Mouse (Mus musculus) layer of hippocampus, postnatal 14 days (tissue): ENCODE results near the gene Snrpb2. TPM values are rescaled to one million over a fixed set of nuclear protein-coding genes. Genes with fewer than 3 reads are reported as not detected.

Experiments used
- DNase-seq, 2 experiments: peaks; one replicate each; pipeline ENCODE4 v3.0.0; 2021 to 2022; ENCODE audit warnings: low spot score in 2 of 2, mixed read lengths in 1 of 2
- long read RNA-seq, 2 experiments: library from polyadenylated mRNA; stranded (forward); transcript quantifications; one replicate each; pipeline ENCODE4 v2.0.0; 2021
- total RNA-seq, 2 experiments: library from RNA; stranded (reverse); gene quantifications; 2 replicates each; pipeline ENCODE4 v1.2.3; 2021

The Snrpb2 gene
- 10 to 100 TPM; 38.0 to 38.6 TPM for total RNA-seq
- long read RNA-seq, experiment 1, transcript Snrpb2-201 (7 exons, 2,061 nt) = major isoform, 24 of 29 reads
- long read RNA-seq, experiment 1, partial matches to known transcripts = 3 of 29 reads
- long read RNA-seq, experiment 1, other reads (novel, unspliced or antisense) = 2 of 29 reads
- long read RNA-seq, experiment 2, transcript Snrpb2-201 (7 exons, 2,061 nt) = major isoform, 34 of 45 reads
- long read RNA-seq, experiment 2, partial matches to known transcripts = 7 of 45 reads
- long read RNA-seq, experiment 2, other reads (novel, unspliced or antisense) = 4 of 45 reads

DNA sequence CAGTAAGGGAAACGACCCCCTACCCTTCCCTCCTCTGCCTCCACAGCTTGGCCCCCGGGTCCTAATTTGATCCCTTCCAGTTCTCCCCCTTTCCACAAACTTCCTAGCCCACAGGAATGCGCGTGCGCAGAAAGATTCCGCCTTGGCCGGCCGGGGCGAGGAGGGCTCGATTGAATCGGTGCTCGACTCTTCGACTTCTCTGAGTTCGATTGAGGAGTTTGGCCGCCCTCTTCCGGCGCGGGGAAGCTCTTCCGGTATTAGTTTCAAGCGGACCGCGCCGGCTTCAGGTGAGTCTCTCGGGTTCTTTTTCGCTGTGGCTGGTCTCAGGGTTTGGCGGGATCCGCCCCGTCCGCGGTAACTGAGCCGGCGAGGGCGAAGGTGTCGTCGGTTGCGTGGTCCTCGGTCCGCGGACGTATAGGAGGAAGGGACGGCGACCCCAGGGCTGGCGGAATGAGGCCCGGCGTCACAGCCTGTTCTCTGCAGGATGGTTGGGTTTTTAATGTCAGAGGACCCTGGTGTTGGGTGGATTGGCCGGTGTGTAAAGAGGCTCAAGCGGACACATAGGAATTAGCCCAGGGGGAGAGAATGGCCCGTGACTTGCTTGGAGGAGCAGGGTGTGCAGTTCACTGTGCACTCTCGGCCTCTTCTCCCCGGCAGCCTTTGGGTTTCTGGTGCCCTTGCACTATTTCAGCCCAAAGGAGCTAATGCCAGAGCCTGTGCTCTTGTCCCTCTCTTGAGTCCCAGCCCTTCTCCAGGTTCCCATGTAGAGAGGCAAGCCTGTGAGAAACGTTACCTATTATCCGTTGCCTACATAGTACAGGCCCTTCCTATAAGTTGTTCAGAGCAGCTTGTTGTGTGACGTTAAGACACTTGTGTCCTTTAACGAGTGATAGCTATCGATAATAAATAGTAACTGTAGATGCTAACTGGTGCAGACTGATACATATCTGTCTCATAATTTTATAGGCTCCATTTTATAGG, at the start of gene Snrpb2:
Gene Snrpb2 (plus strand): TSS at position 228 of the 981 bp plus-strand sequence.
- DNase-seq = peak; percentile 82 to 86

DNA sequence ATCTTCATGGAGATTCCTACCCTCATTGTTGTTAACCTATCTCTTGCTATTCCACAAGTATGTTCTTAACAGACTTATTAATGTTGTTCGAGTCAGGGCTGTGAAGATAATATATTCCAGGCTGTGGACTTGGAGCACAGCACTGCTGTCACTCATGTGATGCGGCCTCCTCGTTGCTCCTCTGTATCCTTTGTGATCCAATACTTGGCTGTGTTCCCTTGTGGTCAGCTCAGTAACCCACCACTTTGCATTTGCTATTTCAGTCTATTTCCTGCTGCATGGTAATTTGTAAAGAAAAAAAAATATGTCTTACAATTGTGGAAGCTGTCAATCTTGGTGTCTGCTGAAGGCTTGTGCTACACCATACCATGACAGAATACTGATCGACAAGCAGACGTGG, 49.8 kb upstream of the Snrpb2 start:
- no peak for DNase-seq

DNA sequence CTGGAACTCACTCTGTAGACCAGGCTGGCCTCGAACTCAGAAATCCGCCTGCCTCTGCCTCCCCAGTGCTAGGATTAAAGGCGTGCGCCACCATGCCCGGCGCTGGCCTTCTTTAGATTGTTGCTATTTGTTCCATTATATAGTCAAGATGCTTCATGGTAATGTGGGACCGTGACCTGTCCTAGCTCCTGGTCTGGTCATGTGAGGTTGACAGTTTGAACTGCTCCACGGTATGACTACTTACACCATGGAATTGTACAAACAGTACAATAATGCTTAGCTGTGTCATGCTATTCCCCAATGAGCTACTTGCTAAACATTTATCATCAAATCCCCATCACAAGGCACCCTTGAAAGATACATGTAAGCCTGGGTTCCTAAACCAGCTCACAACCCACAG, 44.8 kb upstream of the Snrpb2 start:
- DNase-seq = no peak

DNA sequence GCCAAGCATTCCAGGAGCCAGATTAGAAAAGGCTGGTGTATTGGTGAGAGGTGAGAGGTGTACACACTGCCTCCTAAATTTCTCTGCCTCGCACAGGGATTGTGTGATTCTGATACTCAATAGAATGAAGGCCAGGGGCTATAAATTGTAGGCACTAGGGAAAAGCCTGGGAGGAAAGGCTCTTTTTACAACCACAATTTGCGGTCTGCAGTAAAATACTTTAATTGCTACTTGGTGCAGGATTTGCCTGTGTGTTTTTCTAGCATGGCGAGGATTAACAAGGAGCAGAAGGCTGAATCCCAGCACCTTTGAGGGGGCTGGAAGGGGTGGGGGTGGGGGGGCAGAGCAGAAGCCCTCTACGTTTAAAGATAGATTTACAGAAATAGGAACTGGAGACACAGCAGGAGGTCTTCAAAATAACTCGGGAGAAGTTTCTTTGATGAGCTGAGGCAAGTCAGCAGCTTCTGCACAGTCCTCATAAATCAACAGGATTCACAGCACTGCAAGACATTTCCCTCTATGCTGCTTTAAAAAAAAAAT, 44.2 kb upstream of the Snrpb2 start:
- no peak for DNase-seq

DNA sequence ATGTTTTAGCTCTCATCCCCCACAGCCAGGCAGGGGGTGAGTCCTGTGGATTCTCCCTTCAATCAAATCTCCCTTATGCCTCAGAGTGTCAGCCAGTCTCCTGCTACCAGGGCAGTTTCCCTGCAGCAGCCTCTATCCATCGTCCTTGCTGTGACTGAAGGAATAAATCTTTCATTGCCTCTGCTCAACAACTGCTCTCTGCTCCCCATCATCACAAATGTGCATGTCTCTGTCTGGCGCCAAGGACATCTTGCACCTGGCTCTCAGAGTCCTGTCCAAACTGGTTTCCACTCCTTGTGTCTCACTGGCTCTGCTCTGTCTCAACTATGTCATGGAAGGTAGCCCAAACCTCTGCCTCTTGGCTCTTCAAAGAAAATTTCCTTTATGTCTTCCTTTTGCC, 43.1 kb upstream of the Snrpb2 start:
- DNase-seq = no peak

DNA sequence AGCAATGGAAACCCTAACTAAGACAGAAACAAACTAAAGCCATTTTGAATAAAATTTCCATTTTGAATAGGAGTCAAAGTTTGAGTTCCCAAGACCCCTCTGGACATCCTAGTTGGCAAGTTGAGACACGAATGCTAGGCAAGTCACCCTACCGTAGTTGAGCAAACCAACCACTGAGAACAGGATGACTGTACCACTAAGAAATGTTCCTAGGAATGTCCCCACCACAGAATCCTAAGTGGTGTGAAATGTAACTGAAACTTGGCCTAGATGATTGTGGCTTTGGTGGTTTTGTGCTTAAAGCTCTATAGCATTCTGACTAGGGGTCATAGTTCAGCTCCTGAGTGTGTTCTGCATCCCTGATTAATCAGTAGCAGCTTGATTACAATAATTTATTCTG, 39.5 kb upstream of the Snrpb2 start:
- no peak for DNase-seq

DNA sequence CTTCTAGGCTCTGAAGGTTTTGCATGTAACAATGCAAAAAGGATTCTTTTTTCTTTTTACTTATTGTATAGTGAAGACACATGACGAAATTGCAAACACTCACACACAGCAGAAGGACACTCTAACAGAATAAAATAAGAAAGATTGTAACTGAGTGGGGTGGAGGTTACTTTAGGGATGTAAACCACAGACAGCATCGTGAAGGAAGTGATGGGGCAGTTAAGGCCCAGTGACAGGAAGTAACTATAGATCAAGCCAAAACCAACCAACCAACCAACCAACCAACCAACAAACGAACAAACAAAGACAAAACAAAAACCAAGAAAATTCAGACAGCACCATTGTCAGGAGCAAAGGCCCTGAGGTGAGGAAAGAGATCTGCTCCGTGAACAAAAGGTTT, 38.6 kb upstream of the Snrpb2 start:
- DNase-seq = no peak

DNA sequence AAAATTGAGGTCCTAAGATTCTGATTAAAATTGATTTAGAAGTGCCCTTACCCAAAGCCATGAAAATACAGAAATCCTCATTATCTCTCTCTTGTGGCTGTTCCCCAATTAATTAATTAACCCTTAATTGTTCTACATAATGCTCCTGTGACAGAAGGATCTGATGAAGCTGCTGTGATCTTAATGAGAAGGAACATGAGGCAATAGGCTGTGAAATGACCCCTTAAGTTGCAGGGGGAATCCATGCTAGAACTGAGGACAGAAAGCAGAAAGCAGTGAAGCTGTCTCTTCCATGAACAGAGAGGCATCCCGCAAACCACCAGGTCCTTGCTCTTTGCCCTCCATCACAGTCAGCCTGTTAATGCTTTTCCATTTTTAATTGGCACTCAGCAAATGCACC, 31.6 kb upstream of the Snrpb2 start:
- no peak for DNase-seq

DNA sequence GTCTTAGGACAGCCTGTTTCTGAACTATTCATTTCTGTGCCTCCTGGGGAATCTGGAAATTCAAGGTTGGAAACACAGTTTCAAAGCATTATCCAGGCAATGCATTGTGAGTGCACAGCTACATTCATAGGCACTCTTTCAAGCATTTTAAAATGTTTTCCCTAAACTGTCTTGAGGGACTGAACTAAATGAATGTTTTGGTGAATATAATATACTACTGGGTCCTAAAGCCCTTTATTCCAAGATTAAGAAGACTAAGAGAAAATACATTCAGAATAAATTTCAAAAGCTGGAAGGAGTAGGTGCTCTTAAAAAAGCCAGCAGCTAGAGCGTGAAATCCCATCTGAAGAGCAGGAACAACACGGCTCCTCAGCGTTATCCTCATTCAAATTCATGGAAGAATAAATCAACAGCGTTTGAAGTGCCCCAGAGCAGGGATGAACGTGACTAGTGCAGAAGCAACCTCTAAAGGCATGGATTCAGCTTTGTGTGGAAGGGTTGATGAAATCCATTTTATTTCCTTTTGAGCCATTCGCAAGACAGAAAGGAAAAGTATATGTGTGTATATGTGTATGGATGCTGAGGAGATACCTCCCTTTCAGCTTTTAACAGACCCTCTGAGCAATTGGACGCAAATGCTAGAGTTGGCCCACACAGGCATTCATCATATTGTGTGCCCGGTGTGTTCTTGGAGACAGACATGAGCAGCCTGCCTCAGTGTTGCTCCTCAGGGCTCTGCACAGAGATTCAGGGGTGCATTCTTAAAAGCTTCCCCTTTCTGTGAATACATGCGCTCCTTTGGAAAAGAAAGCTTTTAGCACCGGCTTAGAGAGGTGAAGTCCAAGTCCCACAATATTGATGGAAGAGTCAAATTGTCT, 30.2 kb upstream of the Snrpb2 start:
- DNase-seq = peak; percentile 6 to 13

DNA sequence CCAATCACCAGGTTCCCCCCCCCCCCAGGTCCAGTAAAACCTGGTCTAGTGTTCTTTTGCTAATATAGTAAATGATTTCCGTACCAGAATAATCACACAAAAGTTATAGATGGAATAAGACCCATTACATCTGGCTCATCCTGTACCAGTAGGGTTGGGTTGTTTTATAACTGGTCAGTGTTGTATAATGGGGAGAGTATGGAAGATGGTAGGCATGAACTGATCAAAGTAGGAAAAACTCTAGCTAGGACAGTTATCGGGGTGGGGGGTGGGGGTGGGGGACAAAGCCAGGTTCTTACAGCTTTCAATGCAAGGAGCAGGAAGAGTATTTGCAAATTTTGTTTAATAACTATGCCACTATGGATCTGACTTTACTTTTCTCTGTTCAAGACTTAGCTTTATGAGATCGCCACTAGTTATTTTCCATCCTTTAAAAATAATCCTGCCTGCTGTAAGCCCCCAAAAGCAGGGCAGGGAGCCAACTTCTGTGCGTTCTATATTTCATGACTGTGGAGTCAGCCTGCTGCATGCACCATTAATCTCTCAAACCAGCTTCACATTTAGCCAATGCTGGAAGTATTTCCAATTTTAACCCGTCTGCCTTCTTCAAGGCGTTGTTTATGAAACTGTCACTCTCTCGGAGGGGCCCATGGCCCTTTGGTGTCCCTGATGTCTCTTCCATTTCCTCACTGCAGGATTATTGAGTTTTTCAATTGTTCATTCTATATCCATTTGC, 28.3 kb upstream of the Snrpb2 start:
- DNase-seq = no peak

DNA sequence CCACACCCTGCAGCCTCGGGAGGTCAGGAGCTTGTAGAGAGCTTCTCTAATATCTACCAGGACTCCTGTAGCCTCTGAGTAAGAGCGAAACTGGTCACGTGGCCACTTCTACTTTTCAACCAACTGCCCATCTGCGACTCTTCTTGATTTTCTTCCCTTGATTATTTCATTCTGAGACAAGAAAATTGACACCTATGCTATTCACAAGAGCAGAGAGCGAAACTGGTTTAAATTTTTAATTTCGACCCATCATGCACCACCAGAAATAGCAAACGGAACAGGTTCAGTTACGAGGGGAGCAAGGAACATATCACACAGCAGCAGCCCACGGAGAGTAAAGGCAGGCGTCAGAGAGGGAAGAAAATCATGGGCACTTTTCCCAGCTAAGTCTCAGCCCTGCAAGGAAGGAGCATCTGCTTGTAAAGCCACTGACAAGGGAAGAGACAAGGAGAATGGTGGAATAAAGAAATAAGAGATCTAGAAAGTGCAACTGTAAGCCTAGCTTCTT, 27.7 kb upstream of the Snrpb2 start:
- peak; percentile 9 to 21 for DNase-seq

DNA sequence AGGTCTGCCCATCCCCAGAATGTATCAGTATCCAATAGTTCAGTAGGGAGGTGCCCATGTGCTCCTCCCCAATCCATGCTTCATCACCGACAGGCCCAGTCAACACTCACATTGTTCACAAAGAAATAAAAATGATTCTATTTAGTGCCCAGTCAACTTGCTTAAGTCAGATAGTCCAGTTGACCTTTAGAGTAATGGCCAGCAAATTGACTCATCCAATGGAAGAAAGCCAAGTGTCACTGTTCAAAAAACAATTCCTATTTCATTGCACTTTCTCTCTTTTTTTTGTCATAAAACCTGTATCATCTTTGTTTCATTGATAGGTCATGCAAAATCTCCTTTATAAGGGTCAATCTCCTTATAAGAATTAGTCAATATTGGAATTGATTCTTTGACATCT, 21.2 kb upstream of the Snrpb2 start:
- no peak for DNase-seq

DNA sequence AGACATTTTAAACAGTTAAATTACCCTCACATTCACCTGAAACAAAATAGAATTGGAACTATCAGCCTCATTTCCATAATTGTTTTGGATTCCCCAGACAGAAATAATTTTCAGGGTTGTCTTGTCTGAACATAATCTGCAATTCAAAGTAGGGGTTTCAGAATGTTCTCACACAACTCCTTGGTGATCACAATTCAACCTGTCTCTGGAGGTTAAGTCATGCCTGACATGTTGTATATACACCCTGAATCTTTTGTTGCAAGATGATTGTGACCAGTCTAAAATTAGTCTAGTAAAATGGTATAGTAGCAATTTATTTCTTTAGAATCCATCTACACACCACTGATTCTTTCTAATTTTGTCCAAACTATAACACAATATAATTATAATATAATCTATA, 7.6 kb upstream of the Snrpb2 start:
- no peak for DNase-seq

DNA sequence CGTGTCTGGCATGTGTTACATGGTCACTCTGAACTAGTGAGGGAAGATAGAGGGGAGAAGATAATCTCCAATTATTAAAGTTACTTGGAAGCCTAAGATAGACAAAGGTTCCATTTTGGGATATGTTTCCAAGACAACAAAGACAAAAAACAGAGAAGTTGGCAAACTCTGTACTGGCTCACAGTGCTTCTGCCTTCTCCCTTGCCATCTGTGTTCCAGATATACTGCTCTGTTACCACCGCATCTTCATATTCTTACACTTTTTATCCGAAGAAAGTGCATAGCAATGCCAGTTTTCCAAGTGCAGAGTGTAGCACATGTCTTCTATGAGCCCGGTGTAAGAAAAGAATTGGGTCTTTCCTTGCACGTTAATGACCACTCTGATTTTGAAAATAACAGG, 6.1 kb upstream of the Snrpb2 start:
- DNase-seq = peak in 1 of 2 experiments; percentile 24

DNA sequence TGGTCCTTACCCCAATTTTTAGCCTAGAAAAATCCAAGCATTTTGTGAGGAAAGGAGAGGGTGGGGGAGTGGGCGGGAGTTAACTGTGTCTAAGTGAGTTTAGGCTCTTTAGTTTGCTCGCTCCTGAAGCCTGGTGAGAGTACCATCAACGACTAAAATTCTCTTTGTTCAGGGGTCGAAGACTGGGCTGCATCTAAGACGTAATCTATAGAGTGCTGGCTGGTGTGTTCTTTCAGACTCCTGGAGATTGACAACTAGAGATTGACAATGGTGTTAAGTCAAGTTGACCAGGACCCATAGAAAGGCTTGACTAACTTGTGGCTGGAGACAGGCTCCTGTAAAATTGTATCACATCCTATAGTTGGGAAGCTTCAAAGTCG, 417 bp upstream of the Snrpb2 start:
- no peak for DNase-seq

DNA sequence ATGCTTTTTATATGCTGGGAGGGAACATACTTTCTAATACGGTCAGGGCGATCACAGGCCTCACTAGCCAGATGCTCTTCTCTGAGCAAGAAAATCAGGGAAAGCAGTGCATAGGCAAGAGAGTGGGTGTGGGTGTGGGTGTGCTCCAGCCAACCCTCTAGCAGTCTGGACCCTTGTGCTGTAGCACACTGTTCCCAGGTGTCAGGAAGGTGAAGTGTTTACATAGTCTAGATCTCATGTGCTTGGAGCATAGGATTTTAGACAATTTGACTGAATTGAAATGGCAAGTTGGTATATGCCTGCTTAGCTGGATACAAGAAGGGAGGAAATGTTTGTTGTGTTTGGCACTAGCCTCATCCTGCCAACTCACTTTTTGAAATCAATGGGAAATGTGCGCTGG, 3.1 kb downstream of the Snrpb2 start:
- DNase-seq = no peak

DNA sequence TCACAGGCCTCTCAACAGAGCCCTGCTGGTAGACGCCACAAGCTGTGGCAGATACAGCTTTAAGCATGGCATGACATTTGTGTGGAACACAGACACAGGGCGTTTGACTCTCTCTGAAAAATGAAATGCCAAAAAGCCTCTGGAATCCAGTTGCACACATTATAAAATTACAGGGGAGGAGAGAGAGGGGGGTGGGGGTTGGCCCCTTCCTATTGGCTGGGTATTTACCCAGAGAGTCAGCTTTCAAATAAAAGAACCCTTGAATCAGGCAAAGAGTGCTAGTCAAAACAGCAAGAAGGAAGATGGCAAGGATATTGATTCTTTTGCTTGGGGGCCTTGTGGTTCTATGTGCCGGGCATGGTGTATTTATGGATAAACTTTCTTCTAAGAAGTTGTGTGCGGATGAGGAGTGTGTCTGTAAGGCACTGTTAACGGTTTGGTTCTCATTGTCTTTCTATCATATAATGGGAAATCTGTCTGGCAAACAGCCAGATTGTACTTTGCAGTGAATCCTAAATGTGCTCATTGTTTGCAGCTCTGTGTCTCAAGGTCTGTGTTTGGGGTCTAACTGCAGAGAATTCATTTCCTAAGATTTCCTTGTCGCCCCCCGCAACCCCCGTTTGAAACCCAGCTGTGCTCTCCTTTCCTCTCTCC, 15.5 kb downstream of the Snrpb2 start, which contains the start of gene Otor:
Gene Otor (plus strand): TSS at position 276 of the 654 bp plus-strand sequence.
- DNase-seq = no peak

DNA sequence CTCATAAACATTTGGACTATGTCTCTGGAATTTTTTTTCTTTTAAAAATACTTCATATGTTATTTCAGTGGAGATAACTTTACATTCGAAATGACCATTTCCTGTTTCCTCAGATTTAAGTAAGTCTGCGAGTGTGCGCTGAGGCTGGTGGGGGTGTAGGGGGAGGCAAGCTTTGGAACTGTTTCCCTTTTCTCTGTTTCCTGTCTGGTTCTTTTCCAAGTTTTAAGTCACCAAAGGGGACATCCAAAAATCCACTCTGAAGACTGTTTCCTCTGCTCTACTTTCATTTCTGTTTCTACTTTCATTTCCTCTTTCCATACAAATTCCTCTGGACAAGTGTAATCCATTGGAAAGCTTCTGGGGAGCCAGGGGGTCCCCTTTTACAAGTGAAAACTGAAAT, 18.9 kb downstream of the Snrpb2 start:
- no peak for DNase-seq

DNA sequence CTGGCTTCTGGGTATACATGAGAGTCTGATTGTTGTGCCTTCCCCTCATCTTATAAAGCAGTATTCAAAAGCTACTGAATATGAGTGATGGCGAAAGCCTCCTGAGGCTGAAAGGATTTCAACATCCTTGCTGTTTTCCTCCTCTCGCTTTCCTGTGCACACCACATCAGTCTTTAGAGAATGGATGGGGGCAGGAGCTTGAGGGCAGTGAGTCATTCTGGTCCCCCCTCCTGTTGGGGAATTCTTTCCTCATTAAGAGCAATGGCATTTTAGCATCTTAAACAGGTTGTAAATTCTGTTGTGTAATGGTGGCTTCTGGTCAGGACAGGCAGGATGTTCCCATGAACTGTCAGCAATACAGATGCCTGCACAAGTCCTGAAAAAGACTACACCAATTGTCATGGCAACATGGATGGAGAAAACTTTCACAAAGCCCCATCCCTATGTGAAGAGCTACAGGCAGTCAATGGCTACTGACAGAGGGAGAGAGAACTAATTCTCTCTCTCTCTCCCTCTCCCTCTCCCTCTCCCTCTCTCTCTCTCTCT, 22.1 kb downstream of the Snrpb2 start:
- no peak for DNase-seq
